In genomic region chr9:41827356-41827755, GRCm38 (mm10) we compare ENCODE assay signal across 15 mouse cellular contexts.
DNase-seq lines count a peak whose midpoint lies in the region; ATAC-seq lines count a peak whose summit lies in the region.
"Had no signal": no experiment of that assay in that cellular context is flagged by ENCODE, and none has a peak within 500 bp of the region (broad histone marks: within the 10 kb centered on the region; RNA-seq: fewer than 3 reads in every experiment).

No protein-coding gene starts in this region.

- WGBS in heart, embryonic 12.5 days, result 53% methylated on average over 4 of the region's 4 CpGs
- 82% methylated on average over 4 of the region's 4 CpGs for whole genome bisulfite sequencing in midbrain, embryonic 10.5 days
- WGBS in midbrain, embryonic 14.5 days, result 75% methylated on average over 4 of the region's 4 CpGs
- 48% methylated on average over 4 of the region's 4 CpGs for WGBS in limb, embryonic 12.5 days

- H3K9me3 ChIP-seq in heart, embryonic 12.5 days (replicated peaks), result no peaks in the 10 kb centered on the region
- no peaks in the 10 kb centered on the region for H3K9me3 ChIP-seq in midbrain, embryonic 10.5 days (replicated peaks)
- no peaks in the 10 kb centered on the region for H3K9me3 ChIP-seq in midbrain, embryonic 14.5 days (ENCODE audit: control insufficient read depth, low read length)
- H3K9me3 ChIP-seq in limb, embryonic 12.5 days, result no peaks in the 10 kb centered on the region; the same call in 1 of the 2 replicates
- H3K9me3 ChIP-seq: forebrain, embryonic 15.5 days; midbrain, embryonic 13.5 days had no signal

- no peak for ATAC-seq in heart, embryonic 12.5 days (ENCODE audit: insufficient number of reproducible peaks, low FRiP score)
- ATAC-seq in midbrain, embryonic 14.5 days (ENCODE audit: low FRiP score, low TSS enrichment), result no peak
- no peak for ATAC-seq in limb, embryonic 12.5 days (ENCODE audit: insufficient number of reproducible peaks, insufficient read depth, low FRiP score, low TSS enrichment, low read depth)
- ATAC-seq: forebrain, embryonic 15.5 days; intestine, embryonic 16.5 days; midbrain, embryonic 13.5 days had no signal

- no peaks in the 10 kb centered on the region for H3K27me3 ChIP-seq in heart, embryonic 12.5 days (replicated peaks)
- H3K27me3 ChIP-seq in midbrain, embryonic 10.5 days (ENCODE audit: low read depth, poor library complexity, severe bottlenecking), result no peaks in the 10 kb centered on the region
- H3K27me3 ChIP-seq in midbrain, embryonic 14.5 days (ENCODE audit: control insufficient read depth, insufficient read depth, low read length), result no peaks in the 10 kb centered on the region
- no peaks in the 10 kb centered on the region for H3K27me3 ChIP-seq in limb, embryonic 12.5 days
- H3K27me3 ChIP-seq: forebrain, embryonic 15.5 days; midbrain, embryonic 13.5 days had no signal

- no peak overlapping the region for H3K4me3 ChIP-seq in heart, embryonic 12.5 days
- H3K4me3 ChIP-seq in midbrain, embryonic 10.5 days, result no peak overlapping the region
- H3K4me3 ChIP-seq in midbrain, embryonic 14.5 days (replicated peaks; ENCODE audit: low read depth, low read length), result no peak overlapping the region
- H3K4me3 ChIP-seq in limb, embryonic 12.5 days (replicated peaks), result no peak overlapping the region
- H3K4me3 ChIP-seq: forebrain, embryonic 15.5 days; midbrain, embryonic 13.5 days had no signal

- H3K4me2 ChIP-seq in heart, embryonic 12.5 days, result no peak overlapping the region
- H3K4me2 ChIP-seq in midbrain, embryonic 14.5 days (ENCODE audit: low read length), result no peak overlapping the region
- no peak overlapping the region for H3K4me2 ChIP-seq in limb, embryonic 12.5 days
- H3K4me2 ChIP-seq: forebrain, embryonic 15.5 days; midbrain, embryonic 13.5 days had no signal

- peaks cover 5% of the 10 kb centered on the region; the same call in 1 of the 2 replicates for H3K4me1 ChIP-seq in heart, embryonic 12.5 days (replicated peaks)
- H3K4me1 ChIP-seq in midbrain, embryonic 10.5 days, result no peaks in the 10 kb centered on the region
- no peaks in the 10 kb centered on the region for H3K4me1 ChIP-seq in midbrain, embryonic 14.5 days (ENCODE audit: control insufficient read depth, insufficient read depth, low read length)
- H3K4me1 ChIP-seq in limb, embryonic 12.5 days (replicated peaks), result peaks cover 18% of the 10 kb centered on the region
- H3K4me1 ChIP-seq: forebrain, embryonic 15.5 days; midbrain, embryonic 13.5 days had no signal

- DNase-seq in heart, adult 11 months, result peak; percentile 92
- DNase-seq in midbrain, embryonic 10.5 days (ENCODE audit: low spot score), result no peak
- DNase-seq in midbrain, embryonic 14.5 days, result no peak
- DNase-seq in adipocyte (ENCODE audit: low spot score), result no peak
- DNase-seq in MN1 (ENCODE audit: low spot score), result no peak
- DNase-seq in cerebellum, adult 11 months, result no peak
- DNase-seq: adrenal gland, postnatal 10 days; cerebellum, postnatal 10 days; kidney, postnatal 36 days; layer of hippocampus, postnatal 36 days had no signal

- no peaks in the 10 kb centered on the region for H3K36me3 ChIP-seq in heart, embryonic 12.5 days
- no peaks in the 10 kb centered on the region for H3K36me3 ChIP-seq in midbrain, embryonic 10.5 days
- H3K36me3 ChIP-seq in midbrain, embryonic 14.5 days (ENCODE audit: control insufficient read depth, insufficient read depth, low read length), result no peaks in the 10 kb centered on the region
- no peaks in the 10 kb centered on the region for H3K36me3 ChIP-seq in limb, embryonic 12.5 days
- H3K36me3 ChIP-seq: forebrain, embryonic 15.5 days; midbrain, embryonic 13.5 days had no signal

- H3K9ac ChIP-seq in heart, embryonic 12.5 days, result no peak overlapping the region
- no peak overlapping the region for H3K9ac ChIP-seq in midbrain, embryonic 14.5 days (replicated peaks; ENCODE audit: low read length)
- no peak overlapping the region for H3K9ac ChIP-seq in limb, embryonic 12.5 days (replicated peaks)
- H3K9ac ChIP-seq: forebrain, embryonic 15.5 days; midbrain, embryonic 13.5 days had no signal

- no peak overlapping the region for H3K27ac ChIP-seq in heart, embryonic 12.5 days (ENCODE audit: poor library complexity, severe bottlenecking)
- 0 out of 2 replicates have a peak overlapping the region, but pooled peaks have one; percentile 43 for H3K27ac ChIP-seq in midbrain, embryonic 10.5 days (replicated peaks)
- no peak overlapping the region for H3K27ac ChIP-seq in midbrain, embryonic 14.5 days (replicated peaks; ENCODE audit: low read depth, low read length)
- peak overlapping the region; percentile 80 for H3K27ac ChIP-seq in limb, embryonic 12.5 days
- H3K27ac ChIP-seq: forebrain, embryonic 15.5 days; midbrain, embryonic 13.5 days had no signal

Comparison
In these comparisons a context has a peak if more than half of its experiments do, and no peak if none do; other contexts are left out.
1. H3K27ac ChIP-seq: peak in midbrain, embryonic 10.5 days (single experiment) and limb, embryonic 12.5 days (single experiment); none in heart, embryonic 12.5 days (single experiment) and midbrain, embryonic 14.5 days (single experiment).